Mouse (Mus musculus): ENCODE results near the gene Caskin1. TPM values are rescaled to one million over a fixed set of nuclear protein-coding genes. Genes with fewer than 3 reads are reported as not detected.

The Caskin1 gene
- polyA plus RNA-seq, 1 experiment: not detected

DNA sequence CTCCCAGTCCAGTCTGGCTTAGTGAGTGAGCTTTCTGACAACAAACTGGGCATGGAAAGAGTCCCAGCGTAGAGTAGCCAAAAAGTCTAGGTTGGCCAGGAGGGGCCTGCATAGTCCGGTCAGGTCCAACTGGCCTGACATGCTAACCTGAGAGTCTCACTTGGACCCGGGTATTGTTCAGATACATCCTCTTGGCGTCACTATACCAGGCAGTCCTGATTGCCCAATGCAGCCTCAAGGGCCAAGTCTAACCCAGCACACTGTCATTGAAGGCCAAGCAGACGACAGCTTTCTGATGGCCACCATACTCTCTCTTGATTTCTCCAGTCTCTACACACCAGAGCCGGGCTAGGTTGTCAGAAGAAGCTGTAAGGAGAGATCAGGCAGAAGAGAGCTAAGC is 12.8 kb upstream of the Caskin1 start:
- Histone ChIP-seq H3K4me1 (ENCODE audit: control insufficient read depth, insufficient read depth, low read length) (peaks cover 5% of the 10 kb centered on the region), H3K4me3 (replicated peaks; ENCODE audit: control insufficient read depth, low read depth, low read length) (no peak overlapping the region), H3K27ac (ENCODE audit: control insufficient read depth, insufficient read depth, low read depth, low read length, poor library complexity) (no peak overlapping the region)
- TF ChIP-seq POLR2A (IDR thresholded peaks at IDR 0.05; ENCODE audit: borderline replicate concordance, control insufficient read depth, low read depth, low read length) (no peak), CTCF (IDR thresholded peaks at IDR 0.05; ENCODE audit: control insufficient read depth, insufficient read depth, low read length) (no peak)
- 75% methylated on average over 6 of the region's 6 CpGs for WGBS

DNA sequence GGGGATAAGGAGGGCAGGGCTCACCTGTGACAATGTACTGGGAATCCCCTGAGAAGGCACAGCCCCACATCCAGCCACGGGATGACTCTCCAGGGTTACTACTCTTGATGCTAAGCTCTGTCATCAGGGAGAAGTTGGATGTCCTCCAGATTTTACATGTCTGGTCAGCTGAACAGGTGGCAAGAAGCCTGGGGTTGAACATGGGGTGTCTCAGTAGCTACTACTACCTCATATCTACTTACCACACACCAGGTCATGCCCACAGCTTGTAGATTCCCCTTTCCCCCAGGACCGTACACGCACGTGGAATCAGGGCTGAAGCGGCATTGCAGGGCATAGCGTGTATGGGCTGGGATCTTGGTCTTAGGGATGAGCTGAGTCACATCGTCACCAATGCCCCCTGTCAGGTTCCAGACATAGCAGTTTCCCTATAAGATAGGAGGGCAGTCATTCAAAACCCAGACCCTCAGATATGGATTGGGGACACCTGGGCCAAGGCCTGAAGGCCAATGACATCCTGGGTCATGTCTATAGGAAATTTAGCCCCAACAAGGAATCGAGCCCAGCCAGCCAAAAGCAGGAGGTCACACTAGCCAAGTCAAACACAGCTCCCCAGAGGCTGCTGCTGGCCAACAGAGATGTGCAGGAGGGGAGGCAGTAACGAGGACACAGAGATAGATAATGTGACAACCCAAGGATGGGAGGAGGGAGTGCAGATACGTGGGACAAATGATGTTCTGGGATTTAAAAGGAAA is 12.2 kb upstream of the Caskin1 start:
- TF ChIP-seq CTCF (IDR thresholded peaks at IDR 0.05; ENCODE audit: control insufficient read depth, insufficient read depth, low read length): no peak
- no peak for TF ChIP-seq POLR2A (IDR thresholded peaks at IDR 0.05; ENCODE audit: borderline replicate concordance, control insufficient read depth, low read depth, low read length)
- Histone ChIP-seq H3K27ac (ENCODE audit: control insufficient read depth, insufficient read depth, low read depth, low read length, poor library complexity) (no peak overlapping the region), H3K4me1 (ENCODE audit: control insufficient read depth, insufficient read depth, low read length) (peaks cover 5% of the 10 kb centered on the region; the same call in 1 of the 2 replicates), H3K4me3 (replicated peaks; ENCODE audit: control insufficient read depth, low read depth, low read length) (peak overlapping the region; percentile 40)
- 86% methylated on average over 10 of the region's 10 CpGs for WGBS

- Histone ChIP-seq H3K27ac (ENCODE audit: control insufficient read depth, insufficient read depth, low read depth, low read length, poor library complexity) (peak overlapping the region; percentile 85), H3K4me1 (ENCODE audit: control insufficient read depth, insufficient read depth, low read length) (peaks cover 5% of the 10 kb centered on the region; the same call in 1 of the 2 replicates), H3K4me3 (replicated peaks; ENCODE audit: control insufficient read depth, low read depth, low read length) (peak overlapping the region; percentile 66)
- WGBS: 58% methylated on average over 20 of the region's 20 CpGs
- peak; percentile 8; the same call in 1 of the 2 replicates for TF ChIP-seq CTCF (IDR thresholded peaks at IDR 0.05; ENCODE audit: control insufficient read depth, insufficient read depth, low read length)
- 0 out of 2 replicates have a peak, but pooled peaks have one; percentile 7 for TF ChIP-seq POLR2A (IDR thresholded peaks at IDR 0.05; ENCODE audit: borderline replicate concordance, control insufficient read depth, low read depth, low read length)
Observed at GRCm38 (mm10) chr17:24477053-24477984, 11.1 kb upstream of the Caskin1 start.

DNA sequence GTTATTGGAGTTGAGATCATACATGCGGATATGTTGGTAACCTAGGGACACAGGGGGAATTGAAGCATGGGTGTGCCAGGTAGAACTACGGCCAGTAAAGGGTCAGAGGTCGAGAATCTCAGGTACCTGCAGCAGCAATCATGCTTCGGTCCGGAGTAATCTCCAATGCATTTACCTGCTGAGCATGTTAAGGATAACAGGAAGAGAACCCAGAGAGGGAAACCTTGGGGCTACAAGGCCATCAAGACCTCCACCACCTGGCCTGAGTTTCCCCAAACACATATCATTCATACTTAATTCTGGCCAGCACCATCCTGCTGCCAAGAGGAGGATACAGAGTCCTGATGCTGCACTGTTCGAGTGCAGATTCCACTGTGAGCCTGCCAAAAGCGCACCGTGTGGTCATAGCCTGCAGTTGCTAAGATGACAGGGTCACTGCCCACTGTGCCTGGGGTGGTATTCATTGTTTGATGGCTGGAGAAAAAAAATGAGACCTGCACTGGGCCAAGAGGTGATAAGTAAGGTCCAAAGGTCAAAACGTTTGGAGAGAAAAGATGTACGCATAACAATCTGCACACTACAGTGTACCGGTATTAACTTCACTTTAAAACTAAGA is 10.3 kb upstream of the Caskin1 start:
- no peak for TF ChIP-seq CTCF (IDR thresholded peaks at IDR 0.05; ENCODE audit: control insufficient read depth, insufficient read depth, low read length)
- no peak for TF ChIP-seq POLR2A (IDR thresholded peaks at IDR 0.05; ENCODE audit: borderline replicate concordance, control insufficient read depth, low read depth, low read length)
- Histone ChIP-seq H3K4me3 (replicated peaks; ENCODE audit: control insufficient read depth, low read depth, low read length) (peak overlapping the region; percentile 66), H3K4me1 (ENCODE audit: control insufficient read depth, insufficient read depth, low read length) (peaks cover 5% of the 10 kb centered on the region; the same call in 1 of the 2 replicates), H3K27ac (ENCODE audit: control insufficient read depth, insufficient read depth, low read depth, low read length, poor library complexity) (peak overlapping the region; percentile 85)
- 43% methylated on average over 11 of the region's 11 CpGs for WGBS

DNA sequence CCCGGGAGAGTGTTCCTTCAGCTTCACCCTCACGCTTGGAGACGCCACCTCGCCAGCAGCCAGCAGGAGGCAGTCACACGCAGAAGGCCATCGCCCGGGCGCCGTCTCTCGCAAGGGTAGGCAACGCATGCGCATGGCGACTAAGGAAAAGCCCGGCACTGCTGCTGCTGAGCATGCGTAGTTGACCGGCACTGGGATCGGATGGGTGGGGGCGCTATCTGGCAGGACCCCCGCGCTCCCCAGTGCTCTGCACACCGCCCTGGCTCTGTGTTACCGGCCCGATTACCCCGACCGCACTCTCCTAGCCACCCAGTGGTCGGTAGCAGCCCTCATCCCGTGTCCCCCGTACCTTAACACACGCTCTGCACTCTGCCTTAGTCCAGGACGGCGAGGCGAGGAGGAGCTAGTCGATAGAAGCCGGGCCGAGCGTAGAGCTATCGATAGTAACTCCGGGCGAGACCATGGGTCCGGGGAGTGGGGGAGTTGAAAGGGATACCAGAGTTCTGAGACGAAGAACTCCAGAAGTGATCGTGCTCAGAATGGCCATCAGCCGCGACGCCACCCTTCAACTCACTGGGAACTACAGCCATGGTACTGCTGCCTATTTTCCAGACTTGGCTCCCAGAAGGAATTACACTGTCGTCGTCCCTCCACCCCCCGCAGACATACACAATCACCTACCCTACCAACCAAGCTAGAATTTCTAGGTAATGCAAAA is 9.6 kb upstream of the Caskin1 start, which contains the start of gene Mlst8:
TSS of gene Mlst8 (minus strand) at position 416 of the 718 bp plus-strand sequence.
- TF ChIP-seq POLR2A (IDR thresholded peaks at IDR 0.05; ENCODE audit: borderline replicate concordance, control insufficient read depth, low read depth, low read length): peak; percentile 73; the same call in 1 of the 2 replicates
- TF ChIP-seq CTCF (IDR thresholded peaks at IDR 0.05; ENCODE audit: control insufficient read depth, insufficient read depth, low read length): peak; percentile 96
- Histone ChIP-seq H3K27ac (ENCODE audit: control insufficient read depth, insufficient read depth, low read depth, low read length, poor library complexity) (peak within 1 kb of the TSS; percentile 87), H3K4me3 (replicated peaks; ENCODE audit: control insufficient read depth, low read depth, low read length) (peak within 1 kb of the TSS; percentile 90), H3K4me1 (ENCODE audit: control insufficient read depth, insufficient read depth, low read length) (peaks cover 5% of the 10 kb centered on the region; the same call in 1 of the 2 replicates)
- under 1% methylated on average over 48 of the region's 48 CpGs for WGBS

GRCm38 (mm10) chr17:24479431-24479830 is 9.0 kb upstream of the Caskin1 start:
- H3K27ac ChIP-seq (ENCODE audit: control insufficient read depth, insufficient read depth, low read depth, low read length, poor library complexity): no peak overlapping the region
- no peak overlapping the region for H3K4me3 ChIP-seq (replicated peaks; ENCODE audit: control insufficient read depth, low read depth, low read length)
- 13% methylated on average over 1 of the region's 1 CpGs for WGBS
- H3K4me1 ChIP-seq (ENCODE audit: control insufficient read depth, insufficient read depth, low read length): peaks cover 5% of the 10 kb centered on the region; the same call in 1 of the 2 replicates
- TF ChIP-seq POLR2A (IDR thresholded peaks at IDR 0.05; ENCODE audit: borderline replicate concordance, control insufficient read depth, low read depth, low read length): no peak
- no peak for TF ChIP-seq CTCF (IDR thresholded peaks at IDR 0.05; ENCODE audit: control insufficient read depth, insufficient read depth, low read length)

GRCm38 (mm10) chr17:24480201-24480826 is 8.1 kb upstream of the Caskin1 start:
- H3K27ac ChIP-seq (ENCODE audit: control insufficient read depth, insufficient read depth, low read depth, low read length, poor library complexity): no peak overlapping the region
- TF ChIP-seq POLR2A (IDR thresholded peaks at IDR 0.05; ENCODE audit: borderline replicate concordance, control insufficient read depth, low read depth, low read length) (no peak), CTCF (IDR thresholded peaks at IDR 0.05; ENCODE audit: control insufficient read depth, insufficient read depth, low read length) (peak; percentile 21; the same call in 1 of the 2 replicates)
- H3K4me1 ChIP-seq (ENCODE audit: control insufficient read depth, insufficient read depth, low read length): peaks cover 5% of the 10 kb centered on the region; the same call in 1 of the 2 replicates
- H3K4me3 ChIP-seq (replicated peaks; ENCODE audit: control insufficient read depth, low read depth, low read length): no peak overlapping the region
- 54% methylated on average over 3 of the region's 3 CpGs for whole genome bisulfite sequencing
